Mouse (Mus musculus): ENCODE measurements around the gene Dazap1. TPM values are rescaled to one million over a fixed set of nuclear protein-coding genes. Genes with fewer than 3 reads are reported as not detected.

Dazap1 gene
- polyA plus RNA-seq, 1 experiment from 2014 or later, result 44.7 TPM

DNA sequence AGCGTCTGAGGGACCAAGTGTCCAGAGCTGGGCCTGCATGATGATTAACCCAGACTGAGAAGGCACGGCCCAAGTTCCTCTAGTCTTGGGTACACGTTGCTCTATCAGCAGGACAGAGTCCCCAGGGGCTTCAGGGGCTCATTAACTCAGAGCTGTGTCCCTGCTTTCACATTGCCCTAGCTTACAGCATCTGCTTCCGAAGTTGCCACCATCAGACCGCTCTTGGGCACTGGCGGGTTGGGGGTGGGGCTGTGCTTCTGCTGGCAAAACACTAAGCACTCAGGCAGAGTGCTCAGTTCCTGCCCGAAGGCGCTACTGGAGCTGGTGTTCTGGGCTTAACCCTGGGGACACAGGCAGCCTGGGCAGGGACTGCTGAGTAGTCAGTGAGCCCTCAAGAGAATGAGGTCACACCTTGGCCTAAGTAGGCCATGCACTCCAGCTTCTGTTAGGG, 20.7 kb downstream of the Dazap1 start:
- Histone ChIP-seq H3K27me3 (ENCODE audit: control insufficient read depth, insufficient read depth, low read length) (no peaks in the 10 kb centered on the region), H3K4me3 (ENCODE audit: low read depth, low read length) (no peak overlapping the region), H3K27ac (replicated peaks; ENCODE audit: low read depth, low read length) (no peak overlapping the region), H3K9me3 (replicated peaks; ENCODE audit: control insufficient read depth, low read length) (no peaks in the 10 kb centered on the region), H3K36me3 (replicated peaks; ENCODE audit: control insufficient read depth, insufficient read depth, low read depth, low read length) (peaks cover 29% of the 10 kb centered on the region), H3K4me2 (ENCODE audit: low read depth, low read length) (no peak overlapping the region), H3K4me1 (ENCODE audit: control insufficient read depth, insufficient read depth, low read length) (no peaks in the 10 kb centered on the region), H3K9ac (replicated peaks; ENCODE audit: low read length) (no peak overlapping the region)
- ATAC-seq (replicated peaks; ENCODE audit: insufficient number of reproducible peaks, low FRiP score, low TSS enrichment, low read depth) (no peak), DNase-seq (ENCODE audit: low spot score) (no peak)
- WGBS, result 82% methylated on average over 8 of the region's 8 CpGs

DNA sequence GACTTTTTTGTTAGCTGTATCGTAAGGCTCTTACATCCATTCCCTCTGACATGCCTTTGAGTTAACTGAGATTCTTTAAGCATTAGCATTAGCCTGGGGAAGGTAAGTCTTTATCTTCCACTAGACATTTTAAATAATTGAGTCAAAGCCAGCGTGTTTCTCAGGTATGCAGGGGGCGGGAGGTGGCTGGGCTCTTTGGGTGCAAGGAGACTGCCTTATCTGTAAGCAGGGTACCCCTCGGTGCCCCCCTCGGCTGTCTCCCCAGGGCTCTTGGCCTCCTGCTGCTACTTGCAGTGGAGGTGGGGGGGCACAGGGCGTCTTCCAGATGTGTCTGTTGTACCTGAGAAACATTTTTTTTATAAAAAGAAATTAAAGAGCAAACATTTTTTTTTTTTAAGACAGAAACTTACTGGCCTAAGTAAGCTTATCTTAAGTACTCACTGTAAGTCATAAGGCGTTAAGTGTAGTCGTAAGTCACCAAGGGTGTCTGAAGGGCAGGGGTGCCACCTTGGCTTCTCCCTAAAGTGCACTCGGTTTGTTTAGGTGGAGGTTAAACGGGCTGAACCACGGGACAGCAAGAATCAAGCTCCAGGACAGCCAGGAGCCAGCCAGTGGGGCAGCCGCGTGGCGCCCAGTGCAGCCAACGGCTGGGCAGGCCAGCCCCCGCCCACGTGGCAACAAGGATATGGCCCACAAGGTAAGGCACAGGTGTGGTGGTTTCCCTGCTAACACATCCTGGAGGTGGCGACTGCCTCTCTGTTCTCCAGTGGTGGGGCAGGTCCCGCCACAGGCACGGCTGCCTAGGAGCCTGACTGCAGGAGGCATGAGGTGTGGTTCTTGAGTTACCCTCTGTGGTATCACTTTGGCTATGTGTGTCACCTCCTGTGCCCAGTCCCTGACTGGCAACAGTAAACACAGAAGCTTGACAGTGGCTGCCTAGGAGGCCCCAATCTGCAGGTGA, 21.5 kb downstream of the Dazap1 start:
- WGBS, result 89% methylated on average over 20 of the region's 20 CpGs
- Histone ChIP-seq H3K36me3 (replicated peaks; ENCODE audit: control insufficient read depth, insufficient read depth, low read depth, low read length) (peaks cover 26% of the 10 kb centered on the region), H3K27me3 (ENCODE audit: control insufficient read depth, insufficient read depth, low read length) (no peaks in the 10 kb centered on the region)

DNA sequence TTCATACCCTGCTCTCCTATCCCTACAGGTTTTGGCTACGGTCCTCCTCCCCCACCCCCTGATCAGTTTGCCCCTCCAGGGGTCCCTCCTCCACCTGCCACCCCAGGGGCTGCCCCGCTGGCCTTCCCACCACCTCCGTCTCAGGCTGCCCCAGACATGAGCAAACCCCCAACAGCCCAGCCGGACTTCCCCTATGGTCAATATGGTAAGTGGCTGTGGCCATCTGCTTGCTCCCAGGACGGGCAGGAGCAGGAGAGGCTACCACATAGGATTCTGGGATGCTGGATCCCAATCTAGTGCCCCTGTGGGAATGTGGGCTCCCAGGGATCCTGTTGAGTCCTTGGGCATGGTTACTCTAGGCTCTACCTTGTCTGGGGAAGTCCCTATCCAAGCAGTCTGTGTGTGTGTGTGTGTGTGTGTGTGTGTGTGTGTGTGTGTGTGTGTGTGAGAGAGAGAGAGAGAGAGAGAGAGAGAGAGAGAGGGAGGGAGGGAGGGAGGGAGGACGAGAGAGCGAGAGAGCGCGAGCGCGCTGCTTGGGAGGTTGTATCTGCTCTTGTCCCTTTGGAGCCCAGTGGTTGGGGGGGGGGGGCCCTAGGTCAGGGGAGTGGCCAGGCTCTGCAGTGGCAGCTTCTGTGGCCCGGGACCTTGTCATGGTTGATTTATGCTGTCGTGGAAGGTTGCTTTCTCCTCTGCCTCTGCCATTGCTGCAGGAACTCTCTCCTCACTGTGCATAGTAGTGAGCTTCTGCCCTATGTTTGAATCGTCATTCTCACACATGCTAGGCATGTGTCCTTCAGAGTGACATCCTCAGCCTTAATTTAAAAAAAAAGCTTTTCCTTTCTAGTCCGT, 24.2 kb downstream of the Dazap1 start:
- WGBS, result 90% methylated on average over 14 of the region's 15 CpGs
- Histone ChIP-seq H3K9ac (replicated peaks; ENCODE audit: low read length) (no peak overlapping the region), H3K36me3 (replicated peaks; ENCODE audit: control insufficient read depth, insufficient read depth, low read depth, low read length) (peaks cover 19% of the 10 kb centered on the region)

More for the DNA sequence above, 21.5 kb downstream of the Dazap1 start:
- Histone ChIP-seq H3K9me3 (replicated peaks; ENCODE audit: control insufficient read depth, low read length) (no peaks in the 10 kb centered on the region), H3K4me2 (ENCODE audit: low read depth, low read length) (no peak overlapping the region), H3K4me1 (ENCODE audit: control insufficient read depth, insufficient read depth, low read length) (no peaks in the 10 kb centered on the region), H3K9ac (replicated peaks; ENCODE audit: low read length) (no peak overlapping the region), H3K4me3 (ENCODE audit: low read depth, low read length) (no peak overlapping the region), H3K27ac (replicated peaks; ENCODE audit: low read depth, low read length) (no peak overlapping the region)
- ATAC-seq (replicated peaks; ENCODE audit: insufficient number of reproducible peaks, low FRiP score, low TSS enrichment, low read depth), result no peak
- no peak for DNase-seq (ENCODE audit: low spot score)

DNA sequence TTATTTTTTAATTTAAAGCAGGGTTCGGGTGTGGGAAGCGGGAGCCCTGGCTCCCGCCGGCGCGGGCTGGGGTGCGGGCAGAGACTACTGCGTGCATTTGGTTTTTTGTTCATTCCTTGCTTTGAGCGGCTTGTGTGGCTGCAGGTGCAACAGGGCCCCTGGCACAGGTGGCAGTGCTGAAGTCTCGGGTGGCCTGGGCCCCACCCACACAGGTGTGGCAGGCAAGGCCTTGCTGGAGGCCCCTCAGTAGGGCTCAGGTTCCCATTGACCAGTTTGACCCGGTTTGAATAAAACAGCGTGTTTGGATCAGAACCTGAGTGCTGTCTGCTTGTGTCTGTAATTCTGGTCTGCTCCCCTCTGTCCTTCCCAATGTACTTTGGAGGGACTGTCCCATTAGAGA, 26.8 kb downstream of the Dazap1 start:
- Histone ChIP-seq H3K9ac (replicated peaks; ENCODE audit: low read length) (no peak overlapping the region), H3K27ac (replicated peaks; ENCODE audit: low read depth, low read length) (no peak overlapping the region), H3K4me2 (ENCODE audit: low read depth, low read length) (no peak overlapping the region), H3K36me3 (replicated peaks; ENCODE audit: control insufficient read depth, insufficient read depth, low read depth, low read length) (peaks cover 14% of the 10 kb centered on the region), H3K4me3 (ENCODE audit: low read depth, low read length) (no peak overlapping the region), H3K9me3 (replicated peaks; ENCODE audit: control insufficient read depth, low read length) (no peaks in the 10 kb centered on the region), H3K4me1 (ENCODE audit: control insufficient read depth, insufficient read depth, low read length) (no peaks in the 10 kb centered on the region; the same call in 1 of the 2 replicates), H3K27me3 (ENCODE audit: control insufficient read depth, insufficient read depth, low read length) (no peaks in the 10 kb centered on the region)
- DNase-seq (ENCODE audit: low spot score) (no peak), ATAC-seq (replicated peaks; ENCODE audit: insufficient number of reproducible peaks, low FRiP score, low TSS enrichment, low read depth) (no peak)
- WGBS, result 92% methylated on average over 12 of the region's 12 CpGs

More for the DNA sequence above, 24.2 kb downstream of the Dazap1 start:
- Histone ChIP-seq H3K4me3 (ENCODE audit: low read depth, low read length) (no peak overlapping the region), H3K4me1 (ENCODE audit: control insufficient read depth, insufficient read depth, low read length) (no peaks in the 10 kb centered on the region), H3K27ac (replicated peaks; ENCODE audit: low read depth, low read length) (no peak overlapping the region), H3K9me3 (replicated peaks; ENCODE audit: control insufficient read depth, low read length) (no peaks in the 10 kb centered on the region), H3K4me2 (ENCODE audit: low read depth, low read length) (no peak overlapping the region), H3K27me3 (ENCODE audit: control insufficient read depth, insufficient read depth, low read length) (no peaks in the 10 kb centered on the region)
- DNase-seq (ENCODE audit: low spot score) (no peak), ATAC-seq (replicated peaks; ENCODE audit: insufficient number of reproducible peaks, low FRiP score, low TSS enrichment, low read depth) (no peak)

DNA sequence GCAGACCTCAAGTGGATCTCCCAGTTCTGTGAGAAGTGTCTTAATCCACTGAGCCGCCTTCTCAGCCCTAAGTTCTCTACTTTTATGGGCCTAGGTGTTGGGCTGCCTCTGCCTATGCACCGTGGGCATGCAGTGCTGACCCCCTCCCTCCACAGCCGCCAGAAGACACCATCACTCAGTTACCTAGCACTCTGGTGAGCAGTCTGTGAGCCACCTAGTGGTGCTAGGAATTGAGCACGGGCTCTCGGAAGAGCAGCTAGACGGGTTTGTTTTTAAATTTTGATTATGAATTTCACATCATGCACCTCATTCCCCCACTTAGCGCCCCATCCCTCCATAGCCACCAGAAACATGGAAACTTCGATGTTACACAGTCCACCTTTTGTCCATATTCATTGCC, 27.4 kb downstream of the Dazap1 start:
- peaks cover 12% of the 10 kb centered on the region for H3K36me3 ChIP-seq (replicated peaks; ENCODE audit: control insufficient read depth, insufficient read depth, low read depth, low read length)
- 86% methylated on average over 8 of the region's 8 CpGs for WGBS
- ATAC-seq (replicated peaks; ENCODE audit: insufficient number of reproducible peaks, low FRiP score, low TSS enrichment, low read depth), result no peak

DNA sequence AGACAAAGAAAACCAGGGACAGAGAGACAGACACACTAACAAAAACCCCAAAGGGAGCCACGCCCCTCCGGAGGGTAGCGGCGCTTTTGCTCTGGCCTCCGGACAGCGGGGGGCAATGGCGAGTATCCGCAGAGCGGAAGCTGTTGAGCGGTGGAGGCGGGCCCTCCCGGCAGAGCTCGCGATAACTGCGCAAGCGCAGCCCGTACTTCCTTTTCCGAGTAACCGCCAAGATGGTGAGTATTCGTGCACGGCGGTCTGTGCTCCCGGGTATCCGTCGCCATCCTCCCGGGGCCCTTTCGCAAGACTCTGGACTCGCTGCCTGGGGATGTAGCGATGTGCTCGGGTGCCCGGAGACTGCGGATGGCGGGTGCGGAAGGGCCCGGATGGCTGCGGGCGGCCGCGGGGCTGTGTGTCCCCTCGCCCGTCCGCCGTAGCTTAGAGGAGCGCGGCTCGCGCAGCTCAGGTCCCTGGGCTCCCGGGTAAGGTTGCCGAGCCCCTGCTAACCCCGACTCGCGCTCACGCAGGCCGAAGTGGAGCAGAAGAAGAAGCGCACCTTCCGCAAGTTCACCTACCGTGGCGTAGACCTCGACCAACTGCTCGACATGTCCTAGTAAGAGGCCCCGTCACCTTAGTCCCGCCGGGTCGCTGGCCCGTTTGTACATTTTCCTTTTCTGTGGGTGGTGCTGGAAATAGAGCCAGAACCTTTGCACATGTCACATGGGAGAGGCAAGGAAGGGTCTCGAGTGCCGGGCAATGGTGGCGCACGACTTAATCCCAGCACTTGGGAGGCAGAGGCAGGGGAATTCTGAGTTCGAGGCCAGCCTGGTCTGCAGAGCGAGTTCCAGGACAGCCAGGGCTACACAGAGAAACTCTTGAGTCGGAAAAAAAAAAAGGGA, 31.2 kb downstream of the Dazap1 start, which contains the start of gene Rps15:
TSS of gene Rps15 (plus strand) at position 203 of the 896 bp plus-strand sequence.
- peak within 1 kb of the TSS; percentile 92 for H3K4me2 ChIP-seq (ENCODE audit: low read depth, low read length)
- peaks cover 3% of the 10 kb centered on the region; the same call in 1 of the 2 replicates for H3K4me1 ChIP-seq (ENCODE audit: control insufficient read depth, insufficient read depth, low read length)
- peak; percentile 75 for ATAC-seq (replicated peaks; ENCODE audit: insufficient number of reproducible peaks, low FRiP score, low TSS enrichment, low read depth)
- H3K9ac ChIP-seq (replicated peaks; ENCODE audit: low read length), result peak within 1 kb of the TSS; percentile 99
- H3K36me3 ChIP-seq (replicated peaks; ENCODE audit: control insufficient read depth, insufficient read depth, low read depth, low read length), result peaks cover 5% of the 10 kb centered on the region
- peak within 1 kb of the TSS; percentile 78 for H3K27ac ChIP-seq (replicated peaks; ENCODE audit: low read depth, low read length)
- H3K9me3 ChIP-seq (replicated peaks; ENCODE audit: control insufficient read depth, low read length), result no peaks in the 10 kb centered on the region
- peak within 1 kb of the TSS; percentile 96 for H3K4me3 ChIP-seq (ENCODE audit: low read depth, low read length)
- DNase-seq (ENCODE audit: low spot score), result peak; percentile 98
- H3K27me3 ChIP-seq (ENCODE audit: control insufficient read depth, insufficient read depth, low read length), result no peaks in the 10 kb centered on the region
- WGBS, result under 1% methylated on average over 72 of the region's 72 CpGs

More for the DNA sequence above, 27.4 kb downstream of the Dazap1 start:
- peaks cover 3% of the 10 kb centered on the region; the same call in 1 of the 2 replicates for H3K4me1 ChIP-seq (ENCODE audit: control insufficient read depth, insufficient read depth, low read length)
- no peaks in the 10 kb centered on the region for H3K9me3 ChIP-seq (replicated peaks; ENCODE audit: control insufficient read depth, low read length)
- no peak overlapping the region for H3K27ac ChIP-seq (replicated peaks; ENCODE audit: low read depth, low read length)
- no peak overlapping the region for H3K9ac ChIP-seq (replicated peaks; ENCODE audit: low read length)
- no peak overlapping the region for H3K4me2 ChIP-seq (ENCODE audit: low read depth, low read length)
- no peaks in the 10 kb centered on the region for H3K27me3 ChIP-seq (ENCODE audit: control insufficient read depth, insufficient read depth, low read length)
- H3K4me3 ChIP-seq (ENCODE audit: low read depth, low read length), result no peak overlapping the region
- no peak for DNase-seq (ENCODE audit: low spot score)

DNA sequence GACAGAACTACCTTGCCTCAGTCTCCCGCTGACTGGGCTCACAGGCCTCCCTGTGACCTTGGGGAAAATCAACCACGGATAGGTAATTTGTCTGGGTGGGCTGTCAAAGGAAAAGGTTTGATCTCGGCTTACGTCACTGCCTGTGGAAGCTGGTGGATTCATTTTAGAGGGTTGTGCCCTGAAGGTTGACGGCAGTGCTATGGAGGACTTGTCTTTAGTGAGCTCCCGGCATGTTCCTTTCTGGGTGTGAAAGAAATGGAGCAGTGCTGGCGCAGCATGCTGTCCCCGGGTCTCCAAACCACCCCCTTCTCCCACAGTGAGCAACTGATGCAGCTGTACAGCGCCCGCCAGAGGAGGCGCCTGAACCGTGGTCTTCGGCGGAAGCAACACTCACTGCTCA, 32.0 kb downstream of the Dazap1 start:
- H3K27me3 ChIP-seq (ENCODE audit: control insufficient read depth, insufficient read depth, low read length), result peaks cover 2% of the 10 kb centered on the region; the same call in 1 of the 2 replicates
- H3K4me2 ChIP-seq (ENCODE audit: low read depth, low read length), result peak overlapping the region; percentile 92
- peak overlapping the region; percentile 99 for H3K9ac ChIP-seq (replicated peaks; ENCODE audit: low read length)
- peak overlapping the region; percentile 96 for H3K4me3 ChIP-seq (ENCODE audit: low read depth, low read length)
- H3K4me1 ChIP-seq (ENCODE audit: control insufficient read depth, insufficient read depth, low read length), result peaks cover 3% of the 10 kb centered on the region; the same call in 1 of the 2 replicates
- no peak overlapping the region for H3K27ac ChIP-seq (replicated peaks; ENCODE audit: low read depth, low read length)
- H3K36me3 ChIP-seq (replicated peaks; ENCODE audit: control insufficient read depth, insufficient read depth, low read depth, low read length), result peaks cover 5% of the 10 kb centered on the region
- no peaks in the 10 kb centered on the region for H3K9me3 ChIP-seq (replicated peaks; ENCODE audit: control insufficient read depth, low read length)
- DNase-seq (ENCODE audit: low spot score) (no peak), ATAC-seq (replicated peaks; ENCODE audit: insufficient number of reproducible peaks, low FRiP score, low TSS enrichment, low read depth) (no peak)
- 28% methylated on average over 14 of the region's 14 CpGs for WGBS

Data from embryonic facial prominence, embryonic 11.5 days (tissue).